Mouse (Mus musculus) cerebellum, adult 2 months (tissue): ENCODE results near the gene Ahdc1.

ENCODE experiments used
- CTCF ChIP-seq: fragments of 200-500 bp; IDR thresholded peaks from 2 replicates; pipeline ENCODE4 v1.5.1; 2011; ENCODE audit warnings: low read depth, mild to moderate bottlenecking, control low read depth, low read length, moderate library complexity, borderline replicate concordance; ENCODE audit not compliant: insufficient read depth
- POLR2A ChIP-seq: fragments of 200-500 bp; IDR thresholded peaks from 2 replicates; pipeline ENCODE4 v1.6.1; 2011; ENCODE audit warnings: low read length, control low read depth, borderline replicate concordance; ENCODE audit not compliant: insufficient read depth

GRCm38 (mm10) chr4:133092453-133092901 is 81.4 kb downstream of the Ahdc1 start:
- TF ChIP-seq CTCF (no peak), POLR2A (no peak)
